Mouse (Mus musculus) midbrain, embryonic 12.5 days (tissue): Measurements from ENCODE around the gene Dcaf15. TPM values are rescaled to one million over a fixed set of nuclear protein-coding genes. Genes with fewer than 3 reads are reported as not detected.

ENCODE experiments used
- ATAC-seq: fragments of 200-750 bp; cut with Nextera tagmentation; 2 replicates; pipeline ENCODE4 v1.8.0; 2017; ENCODE audit warnings: low read depth, moderate TSS enrichment, moderate library complexity; ENCODE audit not compliant: low FRiP score
- H3K27ac ChIP-seq: fragments of 300-500 bp; sonication (generic); replicated peaks from 2 replicates; pipeline ENCODE4 v1.5.1; 2016; ENCODE audit warnings: mild to moderate bottlenecking
- H3K27me3 ChIP-seq: fragments of 300-500 bp; sonication (generic); 2 replicates; pipeline ENCODE4 v1.6.1; 2016; ENCODE audit warnings: mild to moderate bottlenecking
- H3K36me3 ChIP-seq: fragments of 300-500 bp; sonication (generic); 2 replicates; pipeline ENCODE4 v1.6.1; 2016
- H3K4me1 ChIP-seq: fragments of 300-500 bp; sonication (generic); 2 replicates; pipeline ENCODE4 v1.6.1; 2016
- H3K4me2 ChIP-seq: fragments of 300-500 bp; sonication (generic); replicated peaks from 2 replicates; pipeline ENCODE4 v1.6.1; 2016; ENCODE audit warnings: mild to moderate bottlenecking, moderate library complexity
- H3K4me3 ChIP-seq: fragments of 300-500 bp; sonication (generic); 2 replicates; pipeline ENCODE4 v1.5.1; 2016; ENCODE audit warnings: mild to moderate bottlenecking
- H3K9ac ChIP-seq: fragments of 300-500 bp; sonication (generic); replicated peaks from 2 replicates; pipeline ENCODE4 v1.6.1; 2016; ENCODE audit warnings: mild to moderate bottlenecking, moderate library complexity
- H3K9me3 ChIP-seq: fragments of 300-500 bp; sonication (generic); 2 replicates; pipeline ENCODE4 v1.6.1; 2016; ENCODE audit warnings: mild to moderate bottlenecking
- WGBS: fragments of 180-500 bp; shearing (Covaris S2); methylation state at CpG from one replicate; pipeline ENCODE4 v1.1.7; 2016; 5-methylcytosine and 5-hydroxymethylcytosine counted together
- polyA plus RNA-seq: library from polyadenylated mRNA; unstranded; fragments of >200 nt; fragmentation: Nextera tagmentation; extraction: Ambion mirVana; gene quantifications from 2 replicates; pipeline ENCODE4 v1.2.1, GENCODE M21; 2016

Dcaf15 gene
- polyA plus RNA-seq, 1 experiment from 2014 or later: 20.5 TPM

- H3K9ac ChIP-seq: no peak overlapping the region
- ATAC-seq: no peak
- H3K9me3 ChIP-seq: no peaks in the 10 kb centered on the region
- H3K4me3 ChIP-seq: no peak overlapping the region
- no peak overlapping the region for H3K27ac ChIP-seq
- H3K4me2 ChIP-seq: no peak overlapping the region
- H3K4me1 ChIP-seq: peaks cover 4% of the 10 kb centered on the region; the same call in 1 of the 2 replicates
- H3K36me3 ChIP-seq: peaks cover 8% of the 10 kb centered on the region
- 0 out of 2 replicates have a peak, but pooled peaks cover 15% of the 10 kb centered on the region for H3K27me3 ChIP-seq
- WGBS: 77% methylated on average over 17 of the region's 17 CpGs
These were observed 22.8 kb upstream of the Dcaf15 start for GRCm38 (mm10) chr8:84127202-84127901.

GRCm38 (mm10) chr8:84126742-84127141 lies 22.2 kb upstream of the Dcaf15 start:
- Histone ChIP-seq H3K4me1 (peaks cover 4% of the 10 kb centered on the region; the same call in 1 of the 2 replicates), H3K9me3 (no peaks in the 10 kb centered on the region), H3K4me3 (no peak overlapping the region), H3K27ac (no peak overlapping the region), H3K9ac (no peak overlapping the region), H3K4me2 (no peak overlapping the region), H3K36me3 (peaks cover 2% of the 10 kb centered on the region; the same call in 1 of the 2 replicates), H3K27me3 (0 out of 2 replicates have a peak, but pooled peaks cover 15% of the 10 kb centered on the region)
- ATAC-seq: no peak
- WGBS: 79% methylated on average over 2 of the region's 2 CpGs

GRCm38 (mm10) chr8:84125656-84126055 lies 21.1 kb upstream of the Dcaf15 start, which contains the start of gene Podnl1:
Gene Podnl1, plus strand, starts transcription at chr8:84125989.
- Histone ChIP-seq H3K36me3 (no peaks in the 10 kb centered on the region), H3K9ac (no peak within 1 kb of the TSS), H3K4me2 (no peak within 1 kb of the TSS), H3K27me3 (0 out of 2 replicates have a peak, but pooled peaks cover 7% of the 10 kb centered on the region), H3K4me1 (peaks cover 2% of the 10 kb centered on the region; the same call in 1 of the 2 replicates), H3K4me3 (no peak within 1 kb of the TSS), H3K27ac (no peak within 1 kb of the TSS), H3K9me3 (no peaks in the 10 kb centered on the region)
- ATAC-seq: no peak
- WGBS: 63% methylated on average over 7 of the region's 9 CpGs

GRCm38 (mm10) chr8:84122151-84122550 lies 17.6 kb upstream of the Dcaf15 start:
- H3K9ac ChIP-seq: no peak overlapping the region
- no peaks in the 10 kb centered on the region for H3K27me3 ChIP-seq
- no peaks in the 10 kb centered on the region for H3K4me1 ChIP-seq
- no peak overlapping the region for H3K4me2 ChIP-seq
- no peak overlapping the region for H3K4me3 ChIP-seq
- 87% methylated on average over 3 of the region's 3 CpGs for WGBS
- no peaks in the 10 kb centered on the region for H3K36me3 ChIP-seq
- no peak overlapping the region for H3K27ac ChIP-seq
- no peak for ATAC-seq
- no peaks in the 10 kb centered on the region for H3K9me3 ChIP-seq

GRCm38 (mm10) chr8:84115646-84116045 lies 11.1 kb upstream of the Dcaf15 start:
- WGBS: 89% methylated on average over 6 of the region's 6 CpGs
- H3K4me2 ChIP-seq: no peak overlapping the region
- no peak for ATAC-seq
- H3K9me3 ChIP-seq: no peaks in the 10 kb centered on the region
- no peak overlapping the region for H3K4me3 ChIP-seq
- H3K4me1 ChIP-seq: no peaks in the 10 kb centered on the region
- no peaks in the 10 kb centered on the region for H3K36me3 ChIP-seq
- H3K9ac ChIP-seq: no peak overlapping the region
- no peaks in the 10 kb centered on the region for H3K27me3 ChIP-seq
- no peak overlapping the region for H3K27ac ChIP-seq

- WGBS: 95% methylated on average over 6 of the region's 6 CpGs
- H3K4me3 ChIP-seq: no peak overlapping the region
These were observed 1.9 kb upstream of the Dcaf15 start for GRCm38 (mm10) chr8:84106216-84107040.

GRCm38 (mm10) chr8:84105676-84106075 lies 1.1 kb upstream of the Dcaf15 start:
- no peak for ATAC-seq
- Histone ChIP-seq H3K36me3 (peaks cover 20% of the 10 kb centered on the region), H3K9ac (no peak overlapping the region), H3K4me3 (no peak overlapping the region), H3K4me2 (no peak overlapping the region), H3K27me3 (no peaks in the 10 kb centered on the region), H3K4me1 (peaks cover 29% of the 10 kb centered on the region), H3K27ac (peak overlapping the region; percentile 79; the same call in 1 of the 2 replicates), H3K9me3 (no peaks in the 10 kb centered on the region)
- 80% methylated on average over 2 of the region's 2 CpGs for WGBS

More at GRCm38 (mm10) chr8:84106216-84107040, 1.9 kb upstream of the Dcaf15 start:
- H3K9ac ChIP-seq: no peak overlapping the region
- H3K9me3 ChIP-seq: no peaks in the 10 kb centered on the region
- no peak overlapping the region for H3K27ac ChIP-seq
- peaks cover 12% of the 10 kb centered on the region for H3K36me3 ChIP-seq
- H3K4me1 ChIP-seq: peaks cover 29% of the 10 kb centered on the region
- no peak for ATAC-seq
- no peak overlapping the region for H3K4me2 ChIP-seq
- H3K27me3 ChIP-seq: no peaks in the 10 kb centered on the region

- Histone ChIP-seq H3K27ac (peak overlapping the region; percentile 81), H3K4me1 (peaks cover 29% of the 10 kb centered on the region), H3K27me3 (no peaks in the 10 kb centered on the region), H3K36me3 (peaks cover 32% of the 10 kb centered on the region), H3K4me2 (peak overlapping the region; percentile 83), H3K4me3 (peak overlapping the region; percentile 52), H3K9me3 (no peaks in the 10 kb centered on the region), H3K9ac (peak overlapping the region; percentile 79)
- peak; percentile 83 for ATAC-seq
- WGBS: 1% methylated on average over 28 of the region's 29 CpGs
These were observed 347 bp downstream of the Dcaf15 start for GRCm38 (mm10) chr8:84104221-84104620.

- no peaks in the 10 kb centered on the region for H3K9me3 ChIP-seq
- H3K4me2 ChIP-seq: peak overlapping the region; percentile 83
- peak overlapping the region; percentile 52 for H3K4me3 ChIP-seq
- peak overlapping the region; percentile 81 for H3K27ac ChIP-seq
- WGBS: 60% methylated on average over 3 of the region's 3 CpGs
- no peaks in the 10 kb centered on the region for H3K27me3 ChIP-seq
- H3K4me1 ChIP-seq: peaks cover 29% of the 10 kb centered on the region
- no peak for ATAC-seq
- peaks cover 38% of the 10 kb centered on the region for H3K36me3 ChIP-seq
- peak overlapping the region; percentile 79 for H3K9ac ChIP-seq
These were observed 967 bp downstream of the Dcaf15 start for GRCm38 (mm10) chr8:84103601-84104000.

- Histone ChIP-seq H3K9ac (no peak overlapping the region), H3K36me3 (peaks cover 57% of the 10 kb centered on the region), H3K9me3 (no peaks in the 10 kb centered on the region), H3K4me3 (no peak overlapping the region), H3K27ac (no peak overlapping the region), H3K4me2 (no peak overlapping the region), H3K27me3 (no peaks in the 10 kb centered on the region), H3K4me1 (peaks cover 29% of the 10 kb centered on the region)
- WGBS: 94% methylated on average over 25 of the region's 25 CpGs
- no peak for ATAC-seq
These were observed 2.9 kb downstream of the Dcaf15 start for GRCm38 (mm10) chr8:84101476-84102270.

GRCm38 (mm10) chr8:84098376-84098775 lies 6.2 kb downstream of the Dcaf15 start:
- Histone ChIP-seq H3K4me1 (peaks cover 17% of the 10 kb centered on the region), H3K9ac (no peak overlapping the region), H3K27ac (no peak overlapping the region), H3K27me3 (no peaks in the 10 kb centered on the region), H3K4me3 (no peak overlapping the region), H3K36me3 (peaks cover 90% of the 10 kb centered on the region), H3K4me2 (no peak overlapping the region), H3K9me3 (no peaks in the 10 kb centered on the region)
- ATAC-seq: no peak
- 95% methylated on average over 7 of the region's 7 CpGs for WGBS
